Mouse (Mus musculus) thymus, postnatal 10 days (tissue): Measurements from ENCODE around the gene Rtn4rl1.

ENCODE experiments used
- DNase-seq, 2 experiments: peaks; one replicate each; pipeline ENCODE4 v3.0.0; 2021; ENCODE audit warnings: low spot score in 2 of 2

Rtn4rl1 gene

GRCm38 (mm10) chr11:75247137-75247730, 53.7 kb downstream of the Rtn4rl1 start:
- no peak for DNase-seq

- DNase-seq, result no peak
These were observed 56.0 kb downstream of the Rtn4rl1 start for GRCm38 (mm10) chr11:75249588-75249987.

GRCm38 (mm10) chr11:75251006-75251512, 57.5 kb downstream of the Rtn4rl1 start:
- DNase-seq, result no peak

GRCm38 (mm10) chr11:75251557-75252070, 58.0 kb downstream of the Rtn4rl1 start:
- no peak for DNase-seq

- peak in 1 of 2 experiments; percentile 18 for DNase-seq
These were observed 60.8 kb downstream of the Rtn4rl1 start for GRCm38 (mm10) chr11:75254252-75254912.

GRCm38 (mm10) chr11:75255330-75255729, 61.7 kb downstream of the Rtn4rl1 start:
- no peak for DNase-seq

- DNase-seq, result no peak
These were observed 63.6 kb downstream of the Rtn4rl1 start for GRCm38 (mm10) chr11:75257056-75257648.

- no peak for DNase-seq
These were observed 65.8 kb downstream of the Rtn4rl1 start for GRCm38 (mm10) chr11:75259416-75259815.

GRCm38 (mm10) chr11:75259996-75260561, 66.5 kb downstream of the Rtn4rl1 start:
- no peak for DNase-seq

GRCm38 (mm10) chr11:75261016-75261415, 67.4 kb downstream of the Rtn4rl1 start:
- DNase-seq, result no peak

GRCm38 (mm10) chr11:75261730-75262129, 68.1 kb downstream of the Rtn4rl1 start:
- no peak for DNase-seq

- no peak for DNase-seq
These were observed 68.6 kb downstream of the Rtn4rl1 start for GRCm38 (mm10) chr11:75262181-75262580.

- no peak for DNase-seq
These were observed 69.2 kb downstream of the Rtn4rl1 start for GRCm38 (mm10) chr11:75262791-75263190.

- DNase-seq, result no peak
These were observed 69.8 kb downstream of the Rtn4rl1 start for GRCm38 (mm10) chr11:75263274-75263963.

- no peak for DNase-seq
These were observed 70.4 kb downstream of the Rtn4rl1 start for GRCm38 (mm10) chr11:75263964-75264312.

GRCm38 (mm10) chr11:75264550-75264949, 71.0 kb downstream of the Rtn4rl1 start:
- no peak for DNase-seq

- no peak for DNase-seq
These were observed 72.0 kb downstream of the Rtn4rl1 start for GRCm38 (mm10) chr11:75265545-75265944.

- no peak for DNase-seq
These were observed 74.3 kb downstream of the Rtn4rl1 start for GRCm38 (mm10) chr11:75267826-75268281.

- no peak for DNase-seq
These were observed 74.9 kb downstream of the Rtn4rl1 start for GRCm38 (mm10) chr11:75268492-75268891.

- DNase-seq, result no peak
These were observed 75.6 kb downstream of the Rtn4rl1 start for GRCm38 (mm10) chr11:75269213-75269612.

GRCm38 (mm10) chr11:75270276-75270984, 76.8 kb downstream of the Rtn4rl1 start:
- DNase-seq, result no peak
